In the genomic region with DNA sequence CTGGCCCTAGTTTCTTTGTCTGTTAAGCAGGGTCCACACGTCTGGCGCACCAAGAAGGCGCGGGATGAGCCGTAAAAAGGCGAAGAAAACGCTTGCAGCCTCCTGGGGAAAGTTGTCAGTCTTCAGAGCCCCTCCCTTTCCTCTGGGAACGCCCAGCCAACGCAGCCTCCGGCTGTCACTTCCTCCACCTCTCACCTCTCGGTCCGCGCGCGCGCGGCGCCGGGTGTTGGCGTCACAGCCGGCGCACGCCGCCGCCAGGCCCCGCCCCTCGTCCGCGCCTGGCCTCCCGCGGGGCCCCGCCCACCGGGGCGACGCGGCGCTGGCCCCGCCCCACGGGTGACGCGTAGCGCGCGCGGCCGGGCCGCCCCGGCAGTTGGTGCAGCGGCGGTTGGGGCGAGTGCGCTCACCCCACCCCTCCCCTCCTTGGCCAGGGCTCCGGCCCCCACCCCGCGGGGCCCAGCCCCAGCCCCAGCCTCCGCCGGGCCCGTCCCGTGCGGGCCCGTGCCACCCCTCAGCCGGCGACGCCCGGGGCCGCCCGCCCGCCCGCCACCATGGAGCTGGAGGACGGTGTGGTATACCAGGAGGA, we compare ENCODE assay signal across 8 mouse cellular contexts. TPM values are rescaled to one million over a fixed set of nuclear protein-coding genes. Genes with fewer than 3 reads are reported as not detected.
DNase-seq lines count a peak whose midpoint lies in the region; ATAC-seq lines count a peak whose summit lies in the region.

A gene (plus strand): TSS at position 372 of the 586 bp plus-strand sequence.

- H3K36me3 ChIP-seq in hindbrain, embryonic 11.5 days (ENCODE audit: control insufficient read depth, insufficient read depth, low read length), result no peaks in the 10 kb centered on the region

- peak within 1 kb of the TSS; percentile 76 for H3K4me2 ChIP-seq in hindbrain, embryonic 11.5 days (replicated peaks; ENCODE audit: low read depth, low read length)

- DNase-seq in Muller cell, postnatal 12 days (ENCODE audit: inconsistent ontology term), result peak; percentile 98
- DNase-seq in cerebellum, adult 9-11 months, result peak; percentile 95
- DNase-seq in frontal cortex, adult 2 months (ENCODE audit: extremely low spot score in 1 of 2, low spot score in 1 of 2), result peak; percentile 82 to 88
- peak; percentile 99 for DNase-seq in hindbrain, embryonic 11.5 days (ENCODE audit: low spot score)
- peak; percentile 84 to 91 for DNase-seq in layer of hippocampus, postnatal 10 days (ENCODE audit: low spot score in 2 of 2)
- DNase-seq in lung, postnatal 10 days, result peak; percentile 97
- peak; percentile 96 for DNase-seq in ovary, postnatal 36 days (ENCODE audit: low spot score)
- DNase-seq in thymus, postnatal 25 days, result peak; percentile 94

- no peaks in the 10 kb centered on the region for H3K27me3 ChIP-seq in hindbrain, embryonic 11.5 days (ENCODE audit: control insufficient read depth, insufficient read depth, low read length)

- no peaks in the 10 kb centered on the region for H3K9me3 ChIP-seq in hindbrain, embryonic 11.5 days (ENCODE audit: control insufficient read depth, low read length)

- ATAC-seq in hindbrain, embryonic 11.5 days (ENCODE audit: low FRiP score), result peak; percentile 93

- peak within 1 kb of the TSS; percentile 88 for H3K4me3 ChIP-seq in hindbrain, embryonic 11.5 days (ENCODE audit: low read depth, low read length)

- peak within 1 kb of the TSS; percentile 80 for H3K9ac ChIP-seq in hindbrain, embryonic 11.5 days (ENCODE audit: low read depth, low read length)

- under 1% methylated on average over 47 of the region's 70 CpGs for WGBS in hindbrain, embryonic 11.5 days

- H3K4me1 ChIP-seq in hindbrain, embryonic 11.5 days (replicated peaks; ENCODE audit: control insufficient read depth, insufficient read depth, low read length), result peaks cover 6% of the 10 kb centered on the region

- H3K27ac ChIP-seq in hindbrain, embryonic 11.5 days (ENCODE audit: low read depth, low read length), result peak within 1 kb of the TSS; percentile 90

RNA-seq across cellular contexts. Expression of the gene that starts here (rescaled TPM):
- polyA plus RNA-seq in frontal cortex, adult 2 months (2012; rRNA removed), result 127 and 139 TPM in 2 replicates
- polyA plus RNA-seq in hindbrain, embryonic 11.5 days (2014; fragmentation: Nextera tagmentation; extraction: Ambion mirVana), result 107 and 109 TPM in 2 replicates
- 100 to 1,000 TPM; 231 to 243 TPM for total RNA-seq in layer of hippocampus, postnatal 10 days (2021)

Comparison
In these comparisons a context has a peak if more than half of its experiments do, and no peak if none do; other contexts are left out.
1. Peak in every context shown above with its lines: DNase-seq, ATAC-seq, H3K4me3 ChIP-seq and H3K27ac ChIP-seq.